Mouse (Mus musculus) C2C12 (cell line): ENCODE data around the gene Rpl12. TPM values are rescaled to one million over a fixed set of nuclear protein-coding genes. Genes with fewer than 3 reads are reported as not detected.

Experiments
- H3K27me3 ChIP-seq: one replicate; pipeline ENCODE4 v1.6.1; 2011; ENCODE audit not compliant: control insufficient read depth, insufficient read depth, insufficient read length
- H3K36me3 ChIP-seq: one replicate; pipeline ENCODE4 v1.6.1; 2011; ENCODE audit not compliant: control insufficient read depth, insufficient read depth
- H3K4me3 ChIP-seq: one replicate; pipeline ENCODE4 v1.5.1; 2011; ENCODE audit warnings: mild to moderate bottlenecking, control low read depth; ENCODE audit not compliant: poor library complexity, insufficient read depth, severe bottlenecking
- H3K79me2 ChIP-seq: one replicate; pipeline ENCODE4 v1.6.1; 2011; ENCODE audit not compliant: control insufficient read depth, insufficient read depth
- H3K79me3 ChIP-seq: one replicate; pipeline ENCODE4 v1.6.1; 2011; ENCODE audit warnings: low read depth, control low read depth
- H3ac ChIP-seq: one replicate; pipeline ENCODE3; 2011; ENCODE audit warnings: low read depth; ENCODE audit not compliant: control insufficient read depth, insufficient read length
- CEBPB ChIP-seq: IDR thresholded peaks from one replicate; pipeline ENCODE4 v1.6.1; 2011; ENCODE audit warnings: low read depth, mild to moderate bottlenecking, control low read depth, moderate library complexity
- CTCF ChIP-seq: IDR thresholded peaks from one replicate; pipeline ENCODE4 v1.5.1; 2011; ENCODE audit not compliant: control insufficient read depth, insufficient read depth, insufficient read length
- FOSL1 ChIP-seq: IDR thresholded peaks from one replicate; pipeline ENCODE4 v1.8.0; 2011; ENCODE audit warnings: mild to moderate bottlenecking, low read length; ENCODE audit not compliant: poor library complexity, insufficient read depth, severe bottlenecking
- MAX ChIP-seq: IDR thresholded peaks from one replicate; pipeline ENCODE4 v1.6.1; 2011; ENCODE audit warnings: mild to moderate bottlenecking, control low read depth
- MYOD1 ChIP-seq: IDR thresholded peaks from one replicate; pipeline ENCODE4 v1.6.1; 2011; ENCODE audit warnings: low read depth; ENCODE audit not compliant: control insufficient read depth, insufficient read length
- MYOG ChIP-seq: IDR thresholded peaks from one replicate; pipeline ENCODE4 v1.6.1; 2011; ENCODE audit not compliant: control insufficient read depth, insufficient read length; ENCODE audit errors: extremely low read depth
- USF1 ChIP-seq: IDR thresholded peaks from one replicate; pipeline ENCODE4 v1.6.1; 2011; ENCODE audit warnings: low read depth, mild to moderate bottlenecking, control low read depth, moderate library complexity
- polyA plus RNA-seq: library from polyadenylated mRNA; unstranded; fragments of >200 nt; fragmentation: generic; extraction: Trizol; gene quantifications from one replicate; pipeline ENCODE4 v1.2.1, GENCODE M21; 2012; ENCODE audit warnings: missing spikeins

The Rpl12 gene
- polyA plus RNA-seq, 1 experiment, result 3,677 TPM

DNA sequence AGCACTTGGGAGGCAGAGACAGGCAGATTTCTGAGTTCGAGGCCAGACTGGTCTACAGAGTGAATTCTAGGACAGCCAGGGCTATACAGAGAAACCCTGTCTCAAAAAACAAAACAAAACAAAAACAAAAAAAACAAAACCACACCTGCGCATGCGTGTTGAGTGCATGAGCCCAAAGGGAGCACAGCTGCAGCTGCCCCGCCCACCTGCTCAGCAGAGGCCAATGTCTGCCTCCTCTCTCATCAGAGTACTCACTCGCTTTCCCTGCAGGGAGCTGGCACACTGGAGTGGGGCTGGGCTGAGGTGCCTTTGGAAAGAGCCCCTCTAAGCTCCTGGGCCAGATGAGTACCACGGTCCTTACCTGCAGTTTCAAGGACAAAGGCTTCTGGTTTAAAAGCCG is 29.6 kb upstream of the Rpl12 start:
- no peaks in the 10 kb centered on the region for H3K79me3 ChIP-seq
- TF ChIP-seq MAX (peak; percentile 17), MYOD1 (no peak)

GRCm38 (mm10) chr2:32938741-32939140 is 22.6 kb upstream of the Rpl12 start:
- TF ChIP-seq MYOG, result no peak
- no peak for TF ChIP-seq USF1
- TF ChIP-seq CTCF, result no peak
- no peak for TF ChIP-seq MYOD1
- no peak for TF ChIP-seq MAX
- no peak for TF ChIP-seq FOSL1
- TF ChIP-seq CEBPB, result no peak
- no peaks in the 10 kb centered on the region for H3K27me3 ChIP-seq
- H3K4me3 ChIP-seq, result no peak overlapping the region
- peaks cover 42% of the 10 kb centered on the region for H3K36me3 ChIP-seq
- H3K79me3 ChIP-seq, result no peaks in the 10 kb centered on the region
- no peaks in the 10 kb centered on the region for H3K79me2 ChIP-seq
- no peak overlapping the region for H3ac ChIP-seq

More for the DNA sequence above, 29.6 kb upstream of the Rpl12 start:
- H3ac ChIP-seq, result no peak overlapping the region
- H3K79me2 ChIP-seq, result no peaks in the 10 kb centered on the region
- H3K36me3 ChIP-seq, result peaks cover 12% of the 10 kb centered on the region
- H3K27me3 ChIP-seq, result no peaks in the 10 kb centered on the region
- no peak overlapping the region for H3K4me3 ChIP-seq

DNA sequence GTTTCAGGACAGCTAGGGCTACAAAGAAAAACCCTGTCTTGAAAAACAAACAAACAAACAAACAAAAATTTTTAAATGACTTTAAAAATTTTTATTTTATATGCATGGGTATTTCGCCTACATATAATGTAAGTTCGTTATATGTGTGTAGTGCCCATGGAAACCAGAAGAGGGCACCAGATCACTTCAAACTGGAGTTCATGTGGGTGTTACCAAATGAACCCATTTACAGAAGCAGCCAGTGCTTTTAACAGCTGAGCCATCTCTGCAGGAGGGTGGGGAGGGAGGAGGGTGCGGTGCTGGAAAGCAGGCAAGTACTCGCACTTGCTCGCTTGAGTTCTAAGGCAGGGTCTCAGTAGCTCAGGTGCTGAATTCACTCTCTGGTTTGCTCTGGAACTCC is 21.9 kb upstream of the Rpl12 start:
- Histone ChIP-seq H3ac (no peak overlapping the region), H3K4me3 (no peak overlapping the region)
- TF ChIP-seq CTCF (no peak), MYOG (no peak), MYOD1 (no peak), USF1 (no peak)

DNA sequence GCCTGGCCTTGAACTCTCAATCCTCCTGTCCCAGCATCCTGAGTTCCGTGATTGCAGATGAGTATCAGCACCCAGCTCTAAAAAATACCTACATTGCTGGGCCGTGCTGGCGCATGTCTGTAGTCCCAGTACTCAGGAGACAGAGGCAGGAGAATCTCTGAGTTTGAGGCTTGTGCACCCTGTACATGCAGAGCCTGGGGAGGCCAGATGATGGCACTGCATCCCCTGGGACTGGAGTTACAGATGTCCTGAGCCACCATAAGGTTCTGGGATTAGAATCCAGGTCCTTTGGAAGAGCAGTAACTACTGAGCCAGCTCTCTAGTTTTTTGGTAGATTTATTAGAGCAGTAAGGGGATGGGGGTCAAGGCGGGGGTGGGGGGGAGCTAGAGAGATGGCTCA is 20.9 kb upstream of the Rpl12 start:
- Histone ChIP-seq H3K79me2 (no peaks in the 10 kb centered on the region), H3K36me3 (peaks cover 44% of the 10 kb centered on the region), H3K4me3 (no peak overlapping the region)

More for the DNA sequence above, 21.9 kb upstream of the Rpl12 start:
- H3K79me2 ChIP-seq, result no peaks in the 10 kb centered on the region
- H3K79me3 ChIP-seq, result no peaks in the 10 kb centered on the region
- peaks cover 42% of the 10 kb centered on the region for H3K36me3 ChIP-seq
- H3K27me3 ChIP-seq, result no peaks in the 10 kb centered on the region

DNA sequence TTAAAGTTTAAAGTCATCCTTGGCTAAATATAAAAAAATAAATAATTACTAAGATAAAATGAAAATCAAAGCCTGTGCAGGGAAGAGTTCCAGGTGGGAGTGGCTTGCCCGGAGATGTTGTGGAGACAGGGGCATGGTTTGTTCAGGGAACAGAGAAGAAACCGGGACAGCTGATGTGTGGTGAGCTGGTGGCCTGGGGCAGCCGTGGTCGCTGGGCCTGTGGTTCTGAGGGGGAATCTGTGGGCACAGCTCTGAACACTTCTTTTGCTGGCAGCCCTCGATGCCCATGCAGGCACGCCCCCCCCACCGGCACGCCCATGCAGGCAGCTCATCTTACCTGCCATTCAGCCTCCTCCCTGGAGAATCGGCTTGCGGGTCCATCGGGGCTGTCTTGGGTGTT is 13.9 kb upstream of the Rpl12 start:
- Histone ChIP-seq H3K36me3 (peaks cover 19% of the 10 kb centered on the region), H3K27me3 (no peaks in the 10 kb centered on the region), H3K79me2 (no peaks in the 10 kb centered on the region), H3K4me3 (no peak overlapping the region), H3K79me3 (no peaks in the 10 kb centered on the region), H3ac (no peak overlapping the region)
- no peak for TF ChIP-seq MAX
- no peak for TF ChIP-seq MYOG
- no peak for TF ChIP-seq CEBPB
- TF ChIP-seq USF1, result no peak
- no peak for TF ChIP-seq MYOD1
- no peak for TF ChIP-seq CTCF
- TF ChIP-seq FOSL1, result no peak

More for the DNA sequence above, 20.9 kb upstream of the Rpl12 start:
- TF ChIP-seq CEBPB, result no peak
- TF ChIP-seq USF1, result no peak
- no peak for TF ChIP-seq CTCF
- TF ChIP-seq FOSL1, result no peak
- no peak for TF ChIP-seq MAX
- no peak for TF ChIP-seq MYOD1
- TF ChIP-seq MYOG, result no peak
- H3ac ChIP-seq, result no peak overlapping the region
- no peaks in the 10 kb centered on the region for H3K27me3 ChIP-seq
- no peaks in the 10 kb centered on the region for H3K79me3 ChIP-seq

GRCm38 (mm10) chr2:32954581-32954980 is 6.8 kb upstream of the Rpl12 start:
- H3K36me3 ChIP-seq, result peaks cover 27% of the 10 kb centered on the region

More at GRCm38 (mm10) chr2:32954581-32954980, 6.8 kb upstream of the Rpl12 start:
- TF ChIP-seq MYOG, result no peak
- Histone ChIP-seq H3ac (no peak overlapping the region), H3K79me3 (no peaks in the 10 kb centered on the region), H3K27me3 (no peaks in the 10 kb centered on the region), H3K4me3 (no peak overlapping the region), H3K79me2 (no peaks in the 10 kb centered on the region)
